Mouse (Mus musculus) ES-E14 (cell line): ENCODE results near the gene Gm8947.

Experiments
- CHD2 ChIP-seq: IDR thresholded peaks from 2 replicates; pipeline ENCODE4 v1.6.1; 2014; ENCODE audit warnings: mild to moderate bottlenecking, low read depth, low read length, inconsistent platforms
- HCFC1 ChIP-seq: IDR thresholded peaks from 2 replicates; pipeline ENCODE4 v1.6.1; 2012; ENCODE audit warnings: low read length, inconsistent platforms, borderline replicate concordance; ENCODE audit not compliant: insufficient read depth
- MAFK ChIP-seq: IDR thresholded peaks from 2 replicates; pipeline ENCODE4 v1.6.1; 2014; ENCODE audit warnings: mild to moderate bottlenecking, low read depth, low read length, inconsistent platforms; ENCODE audit not compliant: insufficient read depth
- ZC3H11A ChIP-seq: IDR thresholded peaks from 2 replicates; pipeline ENCODE4 v1.6.1; 2012; ENCODE audit warnings: low read depth, mild to moderate bottlenecking, inconsistent platforms, low read length, borderline replicate concordance
- ZNF384 ChIP-seq: IDR thresholded peaks from 2 replicates; pipeline ENCODE4 v1.6.1; 2012; ENCODE audit warnings: low read depth, low read length, inconsistent platforms

DNA sequence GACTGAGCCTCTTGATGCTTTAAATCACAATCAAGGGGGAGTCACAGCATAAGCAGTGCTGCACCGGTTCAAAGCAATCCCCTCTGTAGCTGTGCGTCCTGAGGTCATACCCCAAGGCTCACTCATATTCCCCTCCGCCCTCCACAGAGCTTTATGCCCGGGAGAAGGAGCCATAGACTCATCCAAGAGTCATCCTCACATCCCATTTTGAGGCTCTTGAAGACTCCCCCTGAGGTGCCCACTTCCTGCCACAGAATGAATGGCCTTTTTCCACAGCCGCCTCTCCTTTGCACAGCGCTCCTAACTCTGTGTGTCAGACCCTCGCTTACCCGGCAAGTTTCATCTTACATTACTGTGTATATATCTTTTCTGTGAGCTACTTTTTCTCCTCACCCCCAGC is 35.3 kb downstream of the Gm8947 start:
- TF ChIP-seq ZNF384 (no peak), CHD2 (no peak), MAFK (no peak), HCFC1 (no peak), ZC3H11A (no peak)
